Mouse (Mus musculus) heart, embryonic 14.5 days (tissue): ENCODE data around the gene Lgals1. TPM values are rescaled to one million over a fixed set of nuclear protein-coding genes. Genes with fewer than 3 reads are reported as not detected.

Source experiments
- ATAC-seq: fragments of 200-750 bp; cut with Nextera tagmentation; 2 replicates; pipeline ENCODE4 v1.8.0; 2017; ENCODE audit warnings: low read depth, moderate TSS enrichment; ENCODE audit not compliant: insufficient number of reproducible peaks, insufficient read depth, low FRiP score
- H3K27ac ChIP-seq, 2 experiments: fragments of 200-500 bp in 1 of 2; fragments of 300-500 bp in 1 of 2; sonication (generic) in 1 of 2; replicated peaks in 1 of 2; 2 replicates each; pipeline ENCODE4 v1.5.1; 2012 to 2014; ENCODE audit warnings: low read depth in 2 of 2, low read length in 2 of 2, control low read depth in 1 of 2, mild to moderate bottlenecking in 1 of 2, mixed read lengths in 1 of 2; ENCODE audit not compliant: control insufficient read depth in 1 of 2, insufficient read depth in 1 of 2
- H3K27me3 ChIP-seq: fragments of 300-500 bp; sonication (generic); 2 replicates; pipeline ENCODE4 v1.6.1; 2014; ENCODE audit warnings: mild to moderate bottlenecking, low read length, control low read depth; ENCODE audit not compliant: control insufficient read depth, insufficient read depth
- H3K36me3 ChIP-seq: fragments of 300-500 bp; sonication (generic); 2 replicates; pipeline ENCODE4 v1.6.1; 2014; ENCODE audit warnings: mild to moderate bottlenecking, control low read depth, low read length, mixed read lengths; ENCODE audit not compliant: control insufficient read depth, insufficient read depth
- H3K4me1 ChIP-seq, 2 experiments: fragments of 200-500 bp in 1 of 2; fragments of 300-500 bp in 1 of 2; sonication (generic) in 1 of 2; 2 replicates each; pipeline ENCODE4 v1.6.1; 2012 to 2014; ENCODE audit warnings: low read length in 2 of 2, control low read depth in 1 of 2, mixed read lengths in 1 of 2; ENCODE audit not compliant: control insufficient read depth in 2 of 2, insufficient read depth in 2 of 2
- H3K4me2 ChIP-seq: fragments of 300-500 bp; sonication (generic); 2 replicates; pipeline ENCODE4 v1.6.1; 2014; ENCODE audit warnings: mild to moderate bottlenecking, low read length
- H3K4me3 ChIP-seq, 2 experiments: fragments of 200-500 bp in 1 of 2; fragments of 300-500 bp in 1 of 2; sonication (generic) in 1 of 2; 2 replicates each; pipeline ENCODE4 v1.5.1; 2012 to 2014; ENCODE audit warnings: low read length in 2 of 2, mild to moderate bottlenecking in 2 of 2, control low read depth in 1 of 2, low read depth in 1 of 2, moderate library complexity in 1 of 2; ENCODE audit not compliant: control insufficient read depth in 1 of 2, insufficient read depth in 1 of 2
- H3K9ac ChIP-seq: fragments of 300-500 bp; sonication (generic); 2 replicates; pipeline ENCODE4 v1.6.1; 2014; ENCODE audit warnings: mild to moderate bottlenecking, low read length
- H3K9me3 ChIP-seq: fragments of 300-500 bp; sonication (generic); 2 replicates; pipeline ENCODE4 v1.6.1; 2016; ENCODE audit warnings: low read length, control low read depth; ENCODE audit not compliant: control insufficient read depth
- WGBS: fragments of 180-500 bp; shearing (Covaris S2); extraction: QIAGEN DNeasy Blood & Tissue Kit; methylation state at CpG from one replicate; pipeline ENCODE4 v1.1.7; 2014; 5-methylcytosine and 5-hydroxymethylcytosine counted together
- polyA plus RNA-seq: library from polyadenylated mRNA; unstranded; fragments of >200 nt; fragmentation: Nextera tagmentation; extraction: Ambion mirVana; gene quantifications from 2 replicates; pipeline ENCODE4 v1.2.1, GENCODE M21; 2014

Gene Lgals1
- polyA plus RNA-seq, 1 experiment from 2014 or later: 842 TPM

DNA sequence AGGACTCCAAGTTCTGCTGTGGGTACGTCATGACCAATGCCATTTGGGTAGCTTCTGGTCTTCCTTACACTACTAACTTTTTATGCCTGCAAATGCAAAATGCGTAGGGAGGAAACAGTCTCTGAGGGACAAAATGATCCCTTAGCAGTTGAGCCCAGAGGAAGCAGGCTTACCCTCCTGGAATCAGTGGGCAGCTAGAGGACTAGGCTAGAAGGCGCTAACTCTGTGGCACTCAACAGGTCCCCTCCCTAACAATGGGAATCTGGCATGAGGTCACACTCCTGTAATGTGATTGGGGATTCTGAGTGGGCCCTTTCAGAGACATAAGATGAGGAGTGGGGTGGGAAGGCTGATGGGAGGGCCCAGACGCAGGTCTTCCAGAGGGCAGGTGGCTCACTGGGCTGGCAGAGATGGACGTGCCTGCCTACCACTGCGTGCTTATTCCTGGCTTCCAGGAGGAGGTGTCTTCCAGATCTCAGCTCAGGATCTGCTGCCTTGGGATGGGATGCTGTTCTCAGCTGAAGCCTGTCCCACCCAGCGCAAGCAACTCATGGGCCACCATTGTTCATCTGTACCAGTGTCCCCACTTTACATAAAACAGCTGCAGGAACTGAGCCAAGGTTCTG lies 4.4 kb downstream of the Lgals1 start:
- no peak for ATAC-seq
- no peak overlapping the region for H3K9ac ChIP-seq
- peaks cover 22% of the 10 kb centered on the region for H3K36me3 ChIP-seq
- no peak overlapping the region for H3K27ac ChIP-seq
- no peaks in the 10 kb centered on the region for H3K9me3 ChIP-seq
- H3K4me1 ChIP-seq: peaks cover 24 to 40% of the 10 kb centered on the region in 2 experiments
- H3K4me2 ChIP-seq: no peak overlapping the region
- H3K27me3 ChIP-seq: no peaks in the 10 kb centered on the region
- WGBS: 66% methylated on average over 7 of the region's 7 CpGs
- H3K4me3 ChIP-seq: no peak overlapping the region

DNA sequence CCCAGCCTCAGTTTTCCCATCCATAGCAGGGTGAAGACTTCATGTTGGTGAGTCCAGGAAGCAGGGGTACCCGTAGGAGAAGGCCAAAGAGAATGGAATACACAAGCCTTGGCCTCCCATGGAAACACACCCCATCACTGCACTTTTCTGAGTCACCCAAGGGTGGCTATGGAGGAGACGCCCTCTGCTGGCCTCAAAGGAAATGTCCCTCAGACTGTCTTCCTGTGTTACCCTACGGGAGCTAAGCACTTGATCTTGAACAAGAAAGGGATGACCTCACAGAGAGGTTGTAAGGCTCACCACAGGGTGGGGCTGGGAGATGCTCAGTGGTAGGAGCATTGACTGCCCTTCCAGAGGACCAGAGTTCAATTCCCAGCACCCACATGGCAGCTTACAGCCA lies 5.1 kb downstream of the Lgals1 start:
- 20% methylated on average over 3 of the region's 3 CpGs for WGBS
- Histone ChIP-seq H3K27me3 (no peaks in the 10 kb centered on the region), H3K4me3 (no peak overlapping the region), H3K4me2 (no peak overlapping the region), H3K36me3 (peaks cover 22% of the 10 kb centered on the region), H3K9ac (no peak overlapping the region), H3K9me3 (no peaks in the 10 kb centered on the region), H3K4me1 (peaks cover 18 to 38% of the 10 kb centered on the region in 2 experiments), H3K27ac (no peak overlapping the region)
- ATAC-seq: no peak

DNA sequence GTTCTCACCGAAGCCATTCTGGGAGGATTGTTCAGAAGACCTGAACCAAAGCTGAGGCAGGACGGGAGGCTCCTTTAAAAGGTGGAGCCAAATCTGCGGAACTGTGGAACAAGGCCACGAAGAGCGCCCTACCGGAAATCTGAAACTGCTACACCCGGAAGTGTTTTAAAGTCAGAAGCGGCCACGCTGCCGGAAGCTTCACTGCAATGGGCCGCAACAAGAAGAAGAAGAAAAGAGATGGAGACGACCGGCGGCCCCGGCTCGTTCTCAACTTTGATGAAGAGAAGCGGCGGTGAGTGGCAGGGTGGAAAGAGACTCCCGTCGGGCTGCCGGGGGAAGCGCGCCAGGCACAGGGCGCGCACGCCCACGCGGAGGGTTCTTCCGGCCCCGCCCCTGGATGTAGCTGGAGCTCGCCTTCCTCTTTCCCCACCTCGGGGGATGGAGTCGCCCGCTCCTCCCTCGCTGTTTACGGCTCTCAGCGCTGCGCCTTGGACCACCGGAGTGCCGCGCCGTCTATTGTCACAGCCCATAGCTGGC lies 8.3 kb downstream of the Lgals1 start, which contains the start of gene Nol12:
Nol12 (plus strand) TSS at position 150 of the 537 bp plus-strand sequence.
- no peaks in the 10 kb centered on the region for H3K27me3 ChIP-seq
- peak; percentile 64 for ATAC-seq
- 1% methylated on average over 42 of the region's 42 CpGs for whole genome bisulfite sequencing

DNA sequence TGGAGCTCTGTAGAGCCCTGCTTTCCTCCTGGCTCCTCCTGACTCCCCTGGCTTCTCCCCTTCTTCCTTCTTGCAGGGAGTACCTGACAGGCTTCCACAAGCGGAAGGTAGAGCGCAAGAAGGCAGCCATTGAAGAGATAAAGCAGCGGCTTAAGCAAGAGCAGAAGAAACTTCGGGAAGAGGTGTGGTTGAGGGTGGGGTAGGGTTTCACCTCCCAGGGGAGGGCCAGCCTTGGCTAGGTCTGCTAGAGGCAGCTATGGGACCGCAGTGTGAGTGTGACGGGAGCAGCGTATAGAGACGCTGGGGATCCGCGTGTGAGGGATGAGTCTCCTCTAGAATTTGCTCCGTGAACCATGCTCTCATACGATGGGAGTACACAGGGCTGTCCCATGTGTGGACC lies 9.9 kb downstream of the Lgals1 start:
- WGBS: 87% methylated on average over 12 of the region's 12 CpGs
- Histone ChIP-seq H3K27me3 (no peaks in the 10 kb centered on the region), H3K4me1 (peaks cover 2 to 16% of the 10 kb centered on the region in 2 experiments; a peak in 3 of 4 replicates), H3K4me2 (no peak overlapping the region), H3K4me3 (no peak overlapping the region), H3K27ac (no peak overlapping the region), H3K9ac (no peak overlapping the region), H3K9me3 (no peaks in the 10 kb centered on the region), H3K36me3 (peaks cover 47% of the 10 kb centered on the region)
- ATAC-seq: no peak

More for the DNA sequence above, 8.3 kb downstream of the Lgals1 start, which contains the start of gene Nol12:
- Histone ChIP-seq H3K36me3 (peaks cover 41% of the 10 kb centered on the region), H3K4me1 (peaks cover 2 to 17% of the 10 kb centered on the region in 2 experiments; a peak in 3 of 4 replicates), H3K4me3 (peak within 1 kb of the TSS; percentile 67 to 74), H3K4me2 (peak within 1 kb of the TSS; percentile 93), H3K27ac (peak within 1 kb of the TSS; percentile 69 to 79), H3K9me3 (no peaks in the 10 kb centered on the region), H3K9ac (peak within 1 kb of the TSS; percentile 88)

DNA sequence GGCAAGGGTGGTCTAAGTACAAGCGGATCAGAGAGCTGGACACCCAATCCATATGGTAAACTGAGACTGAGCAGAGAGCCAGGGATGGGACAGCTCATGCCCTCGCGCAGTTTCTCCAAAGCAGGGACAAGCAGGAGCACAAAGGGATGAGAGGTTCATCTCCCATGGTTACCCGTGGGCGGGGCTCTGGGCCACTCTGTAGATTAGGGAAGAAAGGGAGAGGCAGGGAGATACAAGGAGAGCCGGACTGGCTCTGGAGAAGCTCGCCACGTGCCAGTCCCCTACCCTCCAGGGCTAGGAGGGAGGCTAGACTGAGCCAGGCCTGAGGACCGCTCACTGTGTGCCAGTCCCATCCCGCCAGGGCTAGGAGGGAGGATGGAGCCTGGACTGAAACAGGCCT lies 10.8 kb downstream of the Lgals1 start:
- Histone ChIP-seq H3K27ac (no peak overlapping the region), H3K4me2 (no peak overlapping the region), H3K9me3 (no peaks in the 10 kb centered on the region), H3K36me3 (peaks cover 54% of the 10 kb centered on the region), H3K27me3 (no peaks in the 10 kb centered on the region), H3K4me1 (peaks cover 2 to 15% of the 10 kb centered on the region in 2 experiments; a peak in 3 of 4 replicates), H3K9ac (no peak overlapping the region), H3K4me3 (no peak overlapping the region)
- 89% methylated on average over 10 of the region's 10 CpGs for WGBS
- no peak for ATAC-seq

DNA sequence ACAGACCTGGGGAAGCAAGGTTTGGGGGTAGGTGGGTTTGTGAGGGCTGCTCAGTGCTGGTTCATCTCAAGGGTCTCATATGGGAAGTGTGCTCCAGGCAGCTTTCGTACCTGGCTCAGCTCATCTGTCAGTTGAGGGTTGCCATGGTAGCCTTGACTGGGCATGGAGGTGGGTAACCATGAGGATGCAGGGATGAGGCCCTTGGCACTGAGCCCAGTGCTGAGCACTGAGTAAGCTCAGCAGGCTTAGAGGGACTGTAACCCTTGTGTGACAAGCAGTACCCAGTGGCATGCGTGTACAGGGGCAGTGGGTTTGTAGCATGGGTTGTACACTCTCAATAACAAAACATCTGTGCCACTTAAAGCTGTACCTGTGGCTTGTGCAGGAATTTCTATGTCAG lies 11.4 kb downstream of the Lgals1 start:
- 71% methylated on average over 2 of the region's 2 CpGs for WGBS
- H3K36me3 ChIP-seq: peaks cover 54% of the 10 kb centered on the region

DNA sequence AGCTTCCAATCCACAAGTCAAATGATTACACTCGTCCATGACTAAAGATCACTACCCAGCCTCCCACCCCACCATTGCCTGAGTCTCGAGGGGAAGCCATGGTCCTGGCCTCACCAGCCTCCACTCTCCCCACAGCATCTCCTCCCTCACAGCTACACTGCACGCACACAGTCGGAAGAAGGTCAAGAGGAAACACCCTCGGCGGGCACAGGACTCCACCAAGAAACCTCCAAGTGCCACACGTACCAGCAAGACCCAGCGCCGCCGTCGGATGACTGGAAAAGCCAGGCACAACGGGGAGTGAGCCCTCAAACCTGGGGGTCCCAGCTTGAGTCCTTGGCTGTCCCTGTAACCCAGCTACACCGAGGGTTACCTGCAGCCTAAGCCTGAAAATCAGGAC lies 13.8 kb downstream of the Lgals1 start:
- peaks cover 54% of the 10 kb centered on the region for H3K36me3 ChIP-seq
- 90% methylated on average over 13 of the region's 13 CpGs for WGBS

More for the DNA sequence above, 11.4 kb downstream of the Lgals1 start:
- Histone ChIP-seq H3K27me3 (no peaks in the 10 kb centered on the region), H3K4me2 (no peak overlapping the region), H3K4me3 (no peak overlapping the region), H3K9me3 (no peaks in the 10 kb centered on the region), H3K9ac (no peak overlapping the region), H3K27ac (no peak overlapping the region), H3K4me1 (peaks cover 5 to 18% of the 10 kb centered on the region in 2 experiments; a peak in 3 of 4 replicates)
- no peak for ATAC-seq

More for the DNA sequence above, 13.8 kb downstream of the Lgals1 start:
- Histone ChIP-seq H3K4me1 (peaks cover 5 to 14% of the 10 kb centered on the region in 2 experiments; a peak in 3 of 4 replicates), H3K27me3 (no peaks in the 10 kb centered on the region), H3K9ac (no peak overlapping the region), H3K27ac (no peak overlapping the region), H3K4me2 (no peak overlapping the region), H3K9me3 (no peaks in the 10 kb centered on the region), H3K4me3 (no peak overlapping the region)
- ATAC-seq: no peak
